Mouse (Mus musculus) CH12.LX (cell line): Measurements from ENCODE around the gene Pdlim3.

Experiments
- CTCF ChIP-seq, 2 experiments: IDR thresholded peaks in 1 of 2; conservative IDR thresholded peaks in 1 of 2; 2 replicates each; pipeline ENCODE4 v1.5.1; 2011 to 2012; ENCODE audit warnings: low read depth in 2 of 2, low read length in 2 of 2, improper control_type of control experiment in 1 of 2, inconsistent platforms in 1 of 2, mild to moderate bottlenecking in 1 of 2, moderate library complexity in 1 of 2
- EP300 ChIP-seq: IDR thresholded peaks from 2 replicates; pipeline ENCODE4 v1.6.1; 2011; ENCODE audit warnings: low read length, improper control_type of control experiment
- POLR2A ChIP-seq: IDR thresholded peaks from 2 replicates; pipeline ENCODE4 v1.6.1; 2011; ENCODE audit warnings: low read depth, mild to moderate bottlenecking, improper control_type of control experiment, low read length

- TF ChIP-seq POLR2A (no peak), CTCF (conservative IDR thresholded peaks at IDR 0.05 in 1 of 2, IDR thresholded peaks at IDR 0.05 in 1 of 2; ENCODE audit: low read depth in 2 of 2, low read length in 2 of 2) (no peak), EP300 (no peak)
Observed at GRCm38 (mm10) chr8:45844911-45845481, 40.3 kb upstream of the Pdlim3 start.
